Comparison of ENCODE assay signal across 8 mouse cellular contexts in the genomic region with DNA sequence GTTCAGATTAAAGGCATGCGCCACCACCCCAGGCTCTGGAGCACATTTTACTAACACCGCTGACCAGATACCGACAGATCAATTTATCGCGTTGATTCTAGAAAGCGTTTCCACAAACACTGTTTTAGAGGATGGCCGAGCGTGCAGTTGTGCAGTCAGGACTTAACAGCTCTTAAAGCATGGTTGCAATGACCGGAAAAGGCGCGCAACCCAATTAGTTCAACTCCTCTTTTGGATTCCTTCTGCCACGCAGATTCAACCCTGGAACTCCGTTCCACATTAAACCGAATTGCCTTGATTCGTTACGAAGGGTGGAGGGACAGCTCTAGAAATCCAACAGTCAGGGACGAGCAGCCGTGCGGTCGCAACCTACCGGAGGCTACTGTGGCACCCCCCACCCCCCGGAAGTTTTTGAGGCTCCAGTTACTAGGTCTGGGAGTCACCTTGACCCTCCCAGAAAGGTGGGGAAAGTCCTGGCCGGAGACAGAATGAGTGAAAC. TPM values are rescaled to one million over a fixed set of nuclear protein-coding genes. Genes with fewer than 3 reads are reported as not detected.
A peak's percentile ranks its signal among the peaks of the same experiment; 100 is the strongest.
DNase-seq lines count a peak whose midpoint lies in the region; ATAC-seq lines count a peak whose summit lies in the region.

No protein-coding gene starts in this region.

- H3K9ac ChIP-seq in liver, embryonic 15.5 days, result peak overlapping the region; percentile 65

- peak; percentile 61 for ATAC-seq in liver, embryonic 15.5 days (ENCODE audit: insufficient read depth)

- H3K4me2 ChIP-seq in liver, embryonic 15.5 days, result peak overlapping the region; percentile 87

- no peaks in the 10 kb centered on the region for H3K27me3 ChIP-seq in embryonic facial prominence, embryonic 10.5 days (replicated peaks; ENCODE audit: low read depth, poor library complexity, severe bottlenecking)
- H3K27me3 ChIP-seq in hindbrain, embryonic 10.5 days (ENCODE audit: insufficient read depth, poor library complexity, severe bottlenecking), result no peaks in the 10 kb centered on the region
- H3K27me3 ChIP-seq in liver, embryonic 15.5 days, result no peaks in the 10 kb centered on the region

- under 1% methylated on average over 23 of the region's 23 CpGs for WGBS in embryonic facial prominence, embryonic 10.5 days
- WGBS in hindbrain, embryonic 10.5 days, result under 1% methylated on average over 23 of the region's 23 CpGs
- under 1% methylated on average over 23 of the region's 23 CpGs for WGBS in liver, embryonic 15.5 days (ENCODE audit: insufficient replicate concordance)

- H3K9me3 ChIP-seq in embryonic facial prominence, embryonic 10.5 days, result no peaks in the 10 kb centered on the region
- H3K9me3 ChIP-seq in hindbrain, embryonic 10.5 days, result no peaks in the 10 kb centered on the region
- no peaks in the 10 kb centered on the region for H3K9me3 ChIP-seq in liver, embryonic 15.5 days (replicated peaks)

- peaks cover 16% of the 10 kb centered on the region for H3K4me1 ChIP-seq in embryonic facial prominence, embryonic 10.5 days
- peaks cover 19% of the 10 kb centered on the region for H3K4me1 ChIP-seq in hindbrain, embryonic 10.5 days (replicated peaks)
- peaks cover 31% of the 10 kb centered on the region for H3K4me1 ChIP-seq in liver, embryonic 15.5 days (replicated peaks)

- peak overlapping the region; percentile 99 for H3K27ac ChIP-seq in embryonic facial prominence, embryonic 10.5 days (replicated peaks)
- peak overlapping the region; percentile 98 for H3K27ac ChIP-seq in hindbrain, embryonic 10.5 days
- peak overlapping the region; percentile 81 for H3K27ac ChIP-seq in liver, embryonic 15.5 days (replicated peaks)

- peaks cover 4% of the 10 kb centered on the region for H3K36me3 ChIP-seq in embryonic facial prominence, embryonic 10.5 days (replicated peaks)
- peaks cover 6% of the 10 kb centered on the region for H3K36me3 ChIP-seq in hindbrain, embryonic 10.5 days
- no peaks in the 10 kb centered on the region for H3K36me3 ChIP-seq in liver, embryonic 15.5 days (replicated peaks)

- peak overlapping the region; percentile 100 for H3K4me3 ChIP-seq in embryonic facial prominence, embryonic 10.5 days
- peak overlapping the region; percentile 100 for H3K4me3 ChIP-seq in hindbrain, embryonic 10.5 days
- peak overlapping the region; percentile 99 for H3K4me3 ChIP-seq in liver, embryonic 15.5 days (replicated peaks)

- DNase-seq in layer of hippocampus, adult 11-12 months (ENCODE audit: low spot score), result peak; percentile 39
- no peak for DNase-seq in layer of hippocampus, adult 9-10 months (ENCODE audit: low spot score)
- DNase-seq in MN1 (ENCODE audit: low spot score), result peak; percentile 69
- no peak for DNase-seq in embryonic facial prominence, embryonic 10.5 days (ENCODE audit: low spot score)
- DNase-seq in hindbrain, embryonic 10.5 days (ENCODE audit: low spot score), result no peak
- peak; percentile 19 for DNase-seq in retina, postnatal 7 days (ENCODE audit: low read depth, low spot score)
- DNase-seq in thymus, postnatal 4 days, result no peak

RNA-seq across cellular contexts. Expression of gene Serbp1, which starts 28.2 kb away (rescaled TPM):
- 503 and 518 TPM in 2 replicates for polyA plus RNA-seq in embryonic facial prominence, embryonic 10.5 days (2016; fragmentation: Nextera tagmentation; extraction: Ambion mirVana)
- 346 and 483 TPM in 2 replicates for polyA plus RNA-seq in hindbrain, embryonic 10.5 days (2016; fragmentation: Nextera tagmentation; extraction: Ambion mirVana)
- 215 and 231 TPM in 2 replicates for polyA plus RNA-seq in liver, embryonic 15.5 days (2015; fragmentation: Nextera tagmentation; extraction: Ambion mirVana)

Comparison
In these comparisons a context has a peak if more than half of its experiments do, and no peak if none do; other contexts are left out.
1. DNase-seq: peak in layer of hippocampus, adult 11-12 months (single experiment), MN1 (single experiment) and retina, postnatal 7 days (single experiment); none in layer of hippocampus, adult 9-10 months (single experiment), embryonic facial prominence, embryonic 10.5 days (single experiment), hindbrain, embryonic 10.5 days (single experiment) and thymus, postnatal 4 days (single experiment).
2. Peak in every context shown above with its lines, with median percentiles within 50 percentile points of each other: H3K27ac ChIP-seq and H3K4me3 ChIP-seq.